Mouse (Mus musculus) heart, embryonic 14.5 days (tissue): ENCODE measurements at regions not wholly inside any gene's neighbourhood (a gene's known extent, or its start where the extent isn't known, plus 50 kb on each side); places are given as distances from the start of the nearest gene placed in this dataset.

Experiments
- ATAC-seq: fragments of 200-750 bp; cut with Nextera tagmentation; 2 replicates; pipeline ENCODE4 v1.8.0; 2017; ENCODE audit warnings: low read depth, moderate TSS enrichment; ENCODE audit not compliant: insufficient number of reproducible peaks, insufficient read depth, low FRiP score
- H3K27ac ChIP-seq, 2 experiments: fragments of 200-500 bp in 1 of 2; fragments of 300-500 bp in 1 of 2; sonication (generic) in 1 of 2; replicated peaks in 1 of 2; 2 replicates each; pipeline ENCODE4 v1.5.1; 2012 to 2014; ENCODE audit warnings: low read depth in 2 of 2, low read length in 2 of 2, control low read depth in 1 of 2, mild to moderate bottlenecking in 1 of 2, mixed read lengths in 1 of 2; ENCODE audit not compliant: control insufficient read depth in 1 of 2, insufficient read depth in 1 of 2
- H3K27me3 ChIP-seq: fragments of 300-500 bp; sonication (generic); 2 replicates; pipeline ENCODE4 v1.6.1; 2014; ENCODE audit warnings: mild to moderate bottlenecking, low read length, control low read depth; ENCODE audit not compliant: control insufficient read depth, insufficient read depth
- H3K36me3 ChIP-seq: fragments of 300-500 bp; sonication (generic); 2 replicates; pipeline ENCODE4 v1.6.1; 2014; ENCODE audit warnings: mild to moderate bottlenecking, control low read depth, low read length, mixed read lengths; ENCODE audit not compliant: control insufficient read depth, insufficient read depth
- H3K4me1 ChIP-seq, 2 experiments: fragments of 200-500 bp in 1 of 2; fragments of 300-500 bp in 1 of 2; sonication (generic) in 1 of 2; 2 replicates each; pipeline ENCODE4 v1.6.1; 2012 to 2014; ENCODE audit warnings: low read length in 2 of 2, control low read depth in 1 of 2, mixed read lengths in 1 of 2; ENCODE audit not compliant: control insufficient read depth in 2 of 2, insufficient read depth in 2 of 2
- H3K4me2 ChIP-seq: fragments of 300-500 bp; sonication (generic); 2 replicates; pipeline ENCODE4 v1.6.1; 2014; ENCODE audit warnings: mild to moderate bottlenecking, low read length
- H3K4me3 ChIP-seq, 2 experiments: fragments of 200-500 bp in 1 of 2; fragments of 300-500 bp in 1 of 2; sonication (generic) in 1 of 2; 2 replicates each; pipeline ENCODE4 v1.5.1; 2012 to 2014; ENCODE audit warnings: low read length in 2 of 2, mild to moderate bottlenecking in 2 of 2, control low read depth in 1 of 2, low read depth in 1 of 2, moderate library complexity in 1 of 2; ENCODE audit not compliant: control insufficient read depth in 1 of 2, insufficient read depth in 1 of 2
- H3K9ac ChIP-seq: fragments of 300-500 bp; sonication (generic); 2 replicates; pipeline ENCODE4 v1.6.1; 2014; ENCODE audit warnings: mild to moderate bottlenecking, low read length
- H3K9me3 ChIP-seq: fragments of 300-500 bp; sonication (generic); 2 replicates; pipeline ENCODE4 v1.6.1; 2016; ENCODE audit warnings: low read length, control low read depth; ENCODE audit not compliant: control insufficient read depth
- WGBS: fragments of 180-500 bp; shearing (Covaris S2); extraction: QIAGEN DNeasy Blood & Tissue Kit; methylation state at CpG from one replicate; pipeline ENCODE4 v1.1.7; 2014; 5-methylcytosine and 5-hydroxymethylcytosine counted together

DNA sequence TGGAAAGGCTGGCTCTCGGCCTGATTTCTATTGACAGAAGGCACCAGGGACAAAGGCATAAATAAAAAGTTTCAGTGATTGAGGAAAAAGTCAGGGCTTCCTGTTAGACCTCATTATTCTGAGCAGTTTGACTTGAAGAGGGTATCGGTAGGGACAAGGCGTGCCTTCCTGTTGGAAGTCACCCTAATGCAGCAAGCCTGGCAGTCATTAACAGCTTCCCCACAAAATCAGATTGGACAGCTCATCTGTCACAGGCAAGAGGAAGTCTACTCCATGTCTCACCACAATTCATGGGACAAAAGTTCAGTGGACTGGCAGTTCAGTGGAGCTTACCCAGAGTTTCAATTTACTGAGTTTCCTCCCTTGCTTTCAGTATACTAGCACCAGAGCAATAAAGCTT lies 715.5 kb downstream of the Fam181b start:
- H3K4me1 ChIP-seq, result no peaks in the 10 kb centered on the region
- H3K27ac ChIP-seq, result no peak overlapping the region
- 54% methylated on average over 3 of the region's 3 CpGs for WGBS
- no peak for ATAC-seq
- no peak overlapping the region for H3K4me2 ChIP-seq
- no peak overlapping the region for H3K9ac ChIP-seq
- H3K4me3 ChIP-seq, result no peak overlapping the region
- H3K27me3 ChIP-seq, result no peaks in the 10 kb centered on the region
- H3K9me3 ChIP-seq, result no peaks in the 10 kb centered on the region
- no peaks in the 10 kb centered on the region for H3K36me3 ChIP-seq

DNA sequence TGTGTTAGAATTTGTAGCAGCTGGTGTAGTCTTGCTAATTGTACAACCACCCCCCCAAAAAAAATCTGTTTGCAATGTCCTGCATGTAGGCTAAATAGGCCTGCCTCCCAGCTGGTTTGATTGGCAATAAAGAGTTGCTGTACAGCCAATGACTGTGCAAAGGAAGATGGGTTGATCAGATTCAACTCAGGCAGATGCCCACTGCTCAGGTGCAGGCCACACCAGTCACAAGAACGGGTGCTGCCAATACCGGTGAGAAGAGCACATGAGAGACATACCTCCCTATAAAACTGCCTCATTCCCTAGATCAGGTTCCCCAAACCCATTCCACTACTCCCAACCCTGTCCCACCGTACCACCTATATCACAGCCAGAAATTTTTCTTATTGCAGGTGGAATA lies 756.0 kb downstream of the Fam181b start:
- Histone ChIP-seq H3K27ac (no peak overlapping the region), H3K4me3 (no peak overlapping the region), H3K36me3 (no peaks in the 10 kb centered on the region), H3K9ac (no peak overlapping the region), H3K27me3 (no peaks in the 10 kb centered on the region), H3K9me3 (no peaks in the 10 kb centered on the region), H3K4me2 (no peak overlapping the region), H3K4me1 (no peaks in the 10 kb centered on the region)
- no peak for ATAC-seq
- 76% methylated on average over 3 of the region's 3 CpGs for WGBS

DNA sequence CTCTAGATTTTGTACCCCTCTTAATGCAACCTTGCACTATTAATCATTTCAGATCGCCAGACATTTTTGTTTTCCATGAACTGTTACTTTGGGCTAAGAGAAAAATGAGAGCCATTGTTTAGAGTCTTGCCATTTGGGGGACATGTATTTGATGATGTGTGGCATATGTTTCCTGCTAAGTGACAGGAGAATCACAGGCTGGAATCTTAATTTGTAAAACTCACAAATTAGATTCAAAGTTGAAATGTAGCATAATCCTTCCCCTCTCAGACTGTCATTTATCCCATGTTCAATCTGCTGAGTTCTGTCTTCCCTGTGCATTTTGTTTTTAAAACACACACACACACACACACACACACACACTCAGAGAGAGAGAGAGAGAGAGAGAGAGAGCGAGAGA lies 756.5 kb downstream of the Fam181b start:
- Histone ChIP-seq H3K4me1 (no peaks in the 10 kb centered on the region), H3K9me3 (no peaks in the 10 kb centered on the region), H3K27me3 (no peaks in the 10 kb centered on the region), H3K4me2 (no peak overlapping the region), H3K36me3 (no peaks in the 10 kb centered on the region), H3K4me3 (no peak overlapping the region), H3K27ac (no peak overlapping the region), H3K9ac (no peak overlapping the region)
- no peak for ATAC-seq
- WGBS, result 72% methylated on average over 2 of the region's 2 CpGs

DNA sequence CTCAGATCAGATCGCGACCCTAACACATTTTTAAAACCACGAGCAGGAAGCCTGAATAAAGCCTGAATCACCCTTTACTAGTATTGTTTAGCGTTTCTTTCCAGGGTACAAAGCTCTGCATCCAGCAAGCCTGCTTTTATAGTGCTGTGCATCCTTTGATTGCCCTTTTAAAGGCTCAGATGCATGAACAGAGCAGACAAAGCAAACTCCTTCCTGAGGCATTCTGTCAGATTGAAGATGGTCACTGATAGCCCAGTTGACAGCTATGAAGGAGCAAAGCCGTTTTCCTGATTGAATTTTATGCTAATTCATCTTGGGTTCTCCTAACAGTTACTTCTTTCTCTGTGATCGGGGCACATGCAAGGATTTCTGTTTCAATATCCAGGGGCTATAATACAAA lies 775.4 kb downstream of the Fam181b start:
- H3K4me3 ChIP-seq, result no peak overlapping the region
- H3K9ac ChIP-seq, result no peak overlapping the region
- no peaks in the 10 kb centered on the region for H3K9me3 ChIP-seq
- WGBS, result 72% methylated on average over 6 of the region's 6 CpGs
- H3K27ac ChIP-seq, result no peak overlapping the region
- no peak overlapping the region for H3K4me2 ChIP-seq
- no peak for ATAC-seq
- H3K27me3 ChIP-seq, result no peaks in the 10 kb centered on the region
- no peaks in the 10 kb centered on the region for H3K36me3 ChIP-seq
- H3K4me1 ChIP-seq, result no peaks in the 10 kb centered on the region

DNA sequence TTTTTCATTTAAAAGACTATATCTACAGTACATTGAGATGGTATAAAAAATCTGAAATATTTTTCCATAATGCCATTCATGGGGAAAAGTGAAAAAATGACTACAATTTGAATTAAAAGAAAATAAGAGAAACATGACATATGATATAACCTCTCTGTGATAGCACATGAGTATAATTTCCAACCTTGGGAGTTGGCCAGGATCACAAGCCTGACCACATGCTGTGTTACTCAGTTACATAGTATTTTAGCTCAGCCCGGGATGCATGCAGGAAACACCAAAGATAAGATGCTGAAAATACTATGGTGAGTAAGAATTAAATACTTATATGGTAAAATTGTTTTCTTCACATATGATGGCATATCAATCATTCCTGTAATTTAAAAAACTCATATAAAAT lies 814.0 kb downstream of the Fam181b start:
- Histone ChIP-seq H3K4me2 (no peak overlapping the region), H3K27ac (no peak overlapping the region), H3K27me3 (no peaks in the 10 kb centered on the region), H3K4me3 (no peak overlapping the region), H3K9me3 (no peaks in the 10 kb centered on the region), H3K9ac (no peak overlapping the region), H3K4me1 (no peaks in the 10 kb centered on the region), H3K36me3 (no peaks in the 10 kb centered on the region)
- 56% methylated on average over 1 of the region's 1 CpGs for WGBS
- no peak for ATAC-seq

DNA sequence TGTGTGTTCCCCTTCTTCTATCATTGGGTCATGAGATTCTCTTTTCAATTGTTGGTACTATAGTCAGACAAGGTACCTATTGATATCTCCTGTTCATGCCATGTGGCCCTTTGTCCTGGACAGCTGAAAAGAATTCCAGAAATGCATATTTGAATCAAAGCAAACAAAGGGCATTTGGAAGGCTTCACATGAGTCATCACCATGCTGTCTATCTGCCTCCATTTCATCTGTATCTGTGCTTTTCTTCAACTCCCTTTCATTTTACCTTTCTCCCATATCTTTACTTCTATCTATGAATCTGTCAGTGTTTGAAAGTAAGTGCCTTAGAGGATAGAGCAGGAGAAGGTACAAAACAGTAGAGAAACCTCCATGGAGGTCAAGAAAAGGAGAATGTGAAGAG lies 817.3 kb downstream of the Fam181b start:
- Histone ChIP-seq H3K4me1 (no peaks in the 10 kb centered on the region), H3K9me3 (no peaks in the 10 kb centered on the region), H3K4me3 (no peak overlapping the region), H3K9ac (no peak overlapping the region), H3K27me3 (no peaks in the 10 kb centered on the region), H3K27ac (no peak overlapping the region), H3K4me2 (no peak overlapping the region), H3K36me3 (no peaks in the 10 kb centered on the region)
- no peak for ATAC-seq

DNA sequence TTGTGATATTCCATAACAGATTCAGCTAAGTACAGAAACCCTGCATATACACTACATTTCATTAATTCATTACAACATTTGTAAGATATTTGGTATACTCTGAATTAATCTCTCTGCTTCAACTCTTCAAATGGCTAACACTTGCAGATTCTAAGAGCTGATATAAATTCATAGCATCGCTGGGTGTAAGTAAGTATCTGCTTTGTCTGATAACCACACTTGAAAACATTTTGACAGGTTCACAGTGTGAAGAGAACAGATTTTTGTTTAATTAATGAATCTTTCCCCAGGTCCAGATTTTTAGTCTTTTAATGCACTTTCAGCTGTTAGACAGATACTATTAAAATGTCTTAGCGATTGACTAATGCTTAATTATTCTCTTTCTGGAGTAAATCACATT lies 823.1 kb downstream of the Fam181b start:
- no peak for ATAC-seq
- no peaks in the 10 kb centered on the region for H3K27me3 ChIP-seq
- 58% methylated on average over 2 of the region's 2 CpGs for WGBS
- no peak overlapping the region for H3K9ac ChIP-seq
- no peak overlapping the region for H3K4me3 ChIP-seq
- no peak overlapping the region for H3K4me2 ChIP-seq
- H3K27ac ChIP-seq, result no peak overlapping the region
- H3K36me3 ChIP-seq, result no peaks in the 10 kb centered on the region
- H3K9me3 ChIP-seq, result no peaks in the 10 kb centered on the region
- H3K4me1 ChIP-seq, result no peaks in the 10 kb centered on the region

DNA sequence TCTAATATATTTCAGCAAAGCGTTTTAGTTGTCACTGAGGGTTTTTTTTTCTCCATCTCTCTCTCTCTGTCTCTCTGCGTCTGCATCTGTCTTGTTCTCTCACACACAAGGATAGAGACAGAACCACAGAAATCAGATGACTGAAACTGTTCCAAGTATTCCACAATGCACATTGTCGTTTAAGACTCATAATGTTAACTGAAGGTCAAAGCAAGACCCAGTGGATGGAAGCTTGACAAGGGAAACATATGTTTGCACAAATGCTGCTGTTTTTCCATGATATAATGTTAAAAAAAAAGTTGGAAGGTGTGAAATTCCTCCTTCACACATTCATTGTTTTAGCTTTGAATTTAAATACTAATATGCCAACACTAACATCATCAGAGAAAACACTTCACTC lies 857.3 kb downstream of the Fam181b start:
- Histone ChIP-seq H3K36me3 (no peaks in the 10 kb centered on the region), H3K4me2 (no peak overlapping the region), H3K4me1 (no peaks in the 10 kb centered on the region), H3K27ac (no peak overlapping the region), H3K9ac (no peak overlapping the region), H3K27me3 (no peaks in the 10 kb centered on the region), H3K9me3 (no peaks in the 10 kb centered on the region), H3K4me3 (no peak overlapping the region)
- 68% methylated on average over 3 of the region's 3 CpGs for WGBS
- ATAC-seq, result no peak
